Mouse (Mus musculus) testis, adult 2 months (tissue): ENCODE results near the gene Sephs1. TPM values are rescaled to one million over a fixed set of nuclear protein-coding genes. Genes with fewer than 3 reads are reported as not detected.

Experiments used
- H3K27ac ChIP-seq: fragments of 200-500 bp; 2 replicates; pipeline ENCODE4 v1.5.1; 2012; ENCODE audit warnings: low read depth, low read length; ENCODE audit not compliant: control insufficient read depth, insufficient read depth
- H3K27me3 ChIP-seq: fragments of 200-500 bp; 2 replicates; pipeline ENCODE4 v1.6.1; 2012; ENCODE audit warnings: mild to moderate bottlenecking, low read length, moderate library complexity; ENCODE audit not compliant: control insufficient read depth, insufficient read depth
- H3K36me3 ChIP-seq: fragments of 200-500 bp; 2 replicates; pipeline ENCODE4 v1.6.1; 2012; ENCODE audit warnings: mild to moderate bottlenecking, low read length; ENCODE audit not compliant: control insufficient read depth, insufficient read depth
- H3K4me1 ChIP-seq: fragments of 200-500 bp; 2 replicates; pipeline ENCODE4 v1.6.1; 2012; ENCODE audit warnings: low read length; ENCODE audit not compliant: control insufficient read depth, insufficient read depth
- H3K4me3 ChIP-seq: fragments of 200-500 bp; 2 replicates; pipeline ENCODE4 v1.5.1; 2012; ENCODE audit warnings: low read depth, mild to moderate bottlenecking, low read length, moderate library complexity, mixed read lengths; ENCODE audit not compliant: control insufficient read depth
- CTCF ChIP-seq: fragments of 200-500 bp; IDR thresholded peaks from 2 replicates; pipeline ENCODE4 v1.5.1; 2012; ENCODE audit warnings: low read depth, mild to moderate bottlenecking, inconsistent platforms, low read length, moderate library complexity; ENCODE audit not compliant: control insufficient read depth, insufficient read depth, insufficient replicate concordance
- POLR2A ChIP-seq: fragments of 200-500 bp; IDR thresholded peaks from 2 replicates; pipeline ENCODE4 v1.6.1; 2012; ENCODE audit warnings: low read depth, mild to moderate bottlenecking, inconsistent platforms, low read length, moderate library complexity; ENCODE audit not compliant: control insufficient read depth
- polyA plus RNA-seq: library from polyadenylated mRNA; depleted of rRNA; stranded (reverse); fragments of >200 nt; gene quantifications from 2 replicates; pipeline ENCODE4 v1.2.3, GENCODE M21; 2012

Gene Sephs1
- polyA plus RNA-seq, 1 experiment, result 5.8 TPM

- TF ChIP-seq POLR2A, result no peak
- no peak overlapping the region for H3K27ac ChIP-seq
- peaks cover 3% of the 10 kb centered on the region; the same call in 1 of the 2 replicates for H3K4me1 ChIP-seq
- no peaks in the 10 kb centered on the region for H3K27me3 ChIP-seq
- H3K4me3 ChIP-seq, result no peak overlapping the region
- H3K36me3 ChIP-seq, result no peaks in the 10 kb centered on the region
Measured at GRCm38 (mm10) chr2:4868028-4868725, 13.2 kb upstream of the Sephs1 start.

GRCm38 (mm10) chr2:4872740-4873139, 8.6 kb upstream of the Sephs1 start:
- TF ChIP-seq POLR2A (no peak), CTCF (no peak)
- Histone ChIP-seq H3K36me3 (no peaks in the 10 kb centered on the region), H3K27me3 (no peaks in the 10 kb centered on the region), H3K4me3 (no peak overlapping the region), H3K4me1 (no peaks in the 10 kb centered on the region), H3K27ac (no peak overlapping the region)

GRCm38 (mm10) chr2:4873331-4873730, 8.0 kb upstream of the Sephs1 start:
- Histone ChIP-seq H3K36me3 (no peaks in the 10 kb centered on the region), H3K4me3 (no peak overlapping the region), H3K27me3 (no peaks in the 10 kb centered on the region), H3K27ac (no peak overlapping the region), H3K4me1 (no peaks in the 10 kb centered on the region)
- TF ChIP-seq CTCF (no peak), POLR2A (no peak)

DNA sequence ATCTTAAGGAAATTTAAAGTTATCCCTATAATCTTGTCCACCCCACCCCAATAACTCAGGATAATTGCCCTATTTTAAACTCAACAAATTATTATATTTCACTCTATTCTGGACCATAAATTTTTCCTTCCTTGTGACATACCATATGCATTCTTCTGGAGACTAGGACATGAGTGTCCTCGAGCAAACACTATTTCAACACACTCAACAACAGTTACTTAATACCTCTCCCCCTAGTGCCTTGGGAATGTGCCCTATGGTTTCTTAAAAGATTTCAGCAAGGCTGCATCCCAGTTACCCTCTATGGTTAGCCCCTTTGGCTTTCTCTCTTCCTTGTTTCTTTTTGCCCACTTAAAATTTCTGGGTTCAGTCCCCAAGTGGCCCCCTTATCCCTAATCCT, 6.3 kb upstream of the Sephs1 start:
- H3K4me1 ChIP-seq, result no peaks in the 10 kb centered on the region; the same call in 1 of the 2 replicates
- TF ChIP-seq CTCF (no peak), POLR2A (no peak)
- H3K27me3 ChIP-seq, result no peaks in the 10 kb centered on the region
- no peak overlapping the region for H3K27ac ChIP-seq
- no peak overlapping the region for H3K4me3 ChIP-seq
- no peaks in the 10 kb centered on the region for H3K36me3 ChIP-seq

DNA sequence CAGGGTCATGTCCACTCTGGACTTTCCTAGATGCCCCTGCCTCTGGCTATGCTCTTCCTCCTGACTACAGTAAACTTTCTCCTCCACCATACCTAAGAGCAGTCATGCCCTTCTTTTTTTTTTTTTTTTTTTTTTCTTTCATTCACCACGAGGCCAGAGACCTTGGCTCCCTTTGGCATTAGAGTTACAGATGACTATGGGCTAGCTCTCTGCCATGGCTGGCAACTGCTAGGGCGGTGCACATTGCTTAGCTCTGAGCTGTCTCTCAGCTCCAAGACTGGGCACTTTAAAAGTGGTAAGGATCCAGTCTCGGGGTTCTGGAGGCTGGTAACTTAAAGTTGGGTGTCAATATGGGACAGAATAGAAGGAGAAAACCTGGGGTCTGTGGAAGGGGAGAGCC, 5.2 kb upstream of the Sephs1 start:
- no peak overlapping the region for H3K27ac ChIP-seq
- no peak overlapping the region for H3K4me3 ChIP-seq
- no peaks in the 10 kb centered on the region for H3K27me3 ChIP-seq
- peaks cover 2% of the 10 kb centered on the region; the same call in 1 of the 2 replicates for H3K4me1 ChIP-seq
- no peaks in the 10 kb centered on the region for H3K36me3 ChIP-seq
- no peak for TF ChIP-seq CTCF
- TF ChIP-seq POLR2A, result no peak

DNA sequence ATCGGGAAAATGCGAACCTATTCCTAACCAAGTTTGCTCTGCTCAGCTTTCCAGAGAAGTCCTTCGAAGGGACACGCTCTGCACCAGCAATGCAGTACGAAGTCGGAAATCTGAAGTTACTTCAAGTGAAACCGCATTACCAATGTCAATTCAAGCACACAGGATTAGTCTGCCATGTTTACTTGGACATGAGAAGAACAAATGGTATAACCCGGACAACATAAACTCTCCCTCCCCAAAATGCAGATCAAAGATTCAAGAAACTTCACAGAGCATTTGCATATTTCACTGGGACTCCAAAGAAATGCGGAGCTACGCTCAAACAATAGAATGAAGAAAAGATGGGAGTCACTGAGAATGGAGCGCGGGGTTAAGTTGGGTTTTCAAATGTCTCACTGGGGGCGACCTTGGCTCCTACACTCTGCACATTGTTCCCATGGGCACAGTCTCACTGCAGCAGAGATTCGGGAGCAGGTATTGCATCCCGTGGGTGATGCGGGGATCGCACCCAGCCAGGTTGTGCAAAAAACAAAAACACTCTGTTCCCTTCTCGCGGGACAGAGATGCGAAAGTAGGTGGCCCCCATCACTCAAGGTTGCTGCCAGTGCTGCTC, 521 bp upstream of the Sephs1 start:
- TF ChIP-seq POLR2A, result no peak
- no peak for TF ChIP-seq CTCF
- H3K27ac ChIP-seq, result no peak overlapping the region
- H3K36me3 ChIP-seq, result no peaks in the 10 kb centered on the region
- H3K4me3 ChIP-seq, result peak overlapping the region; percentile 98
- no peaks in the 10 kb centered on the region for H3K27me3 ChIP-seq
- H3K4me1 ChIP-seq, result peaks cover 6% of the 10 kb centered on the region; the same call in 1 of the 2 replicates

- Histone ChIP-seq H3K4me3 (peak overlapping the region; percentile 98), H3K27ac (peak overlapping the region; percentile 93), H3K36me3 (no peaks in the 10 kb centered on the region), H3K27me3 (no peaks in the 10 kb centered on the region), H3K4me1 (peaks cover 6% of the 10 kb centered on the region; the same call in 1 of the 2 replicates)
- TF ChIP-seq POLR2A, result no peak
- TF ChIP-seq CTCF, result no peak
Measured at GRCm38 (mm10) chr2:4882249-4882791, 956 bp downstream of the Sephs1 start.
